Mouse (Mus musculus): ENCODE measurements at regions not wholly inside any gene's neighbourhood (a gene's known extent, or its start where the extent isn't known, plus 50 kb on each side); places are given as distances from the start of the nearest gene placed in this dataset.
A peak's percentile ranks its signal among the peaks of the same experiment; 100 is the strongest.

DNA sequence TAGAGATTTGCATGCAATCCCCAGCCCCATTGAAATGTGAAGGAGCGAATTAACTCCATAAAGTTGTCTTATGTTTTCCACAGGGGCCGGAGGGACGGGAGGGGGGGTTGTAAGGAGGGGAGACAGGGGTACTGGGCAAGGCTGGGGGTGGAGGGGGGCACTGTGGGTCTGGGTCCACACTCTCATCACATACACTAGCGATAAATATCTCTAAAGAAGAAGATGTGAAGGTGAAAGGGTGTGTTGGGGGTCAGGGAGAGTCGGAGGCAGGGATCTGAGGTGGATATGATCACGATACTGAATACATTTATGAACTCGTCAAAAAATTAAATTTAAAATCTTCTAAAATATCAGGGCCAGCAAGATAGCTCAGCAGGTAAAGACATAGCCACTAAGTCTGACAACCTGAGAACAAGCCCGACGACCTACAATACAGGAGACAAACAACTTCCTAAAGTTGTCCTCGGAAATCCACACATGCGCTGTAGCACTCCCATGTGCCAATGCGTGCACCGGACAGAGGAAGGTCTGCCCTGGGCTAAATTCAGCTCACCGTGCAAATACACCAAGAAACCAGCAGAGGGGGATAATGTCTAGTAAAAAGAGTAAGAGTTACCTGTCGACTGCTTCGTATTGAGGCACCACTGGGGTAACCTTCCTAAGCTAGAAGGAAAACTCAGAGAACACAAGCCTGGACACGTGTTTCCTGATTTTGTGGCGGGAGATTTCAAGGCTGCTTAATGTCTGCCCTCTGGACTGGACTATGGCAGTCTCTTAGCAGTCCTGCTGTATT is 85.6 kb upstream of the Nt5e start (continued):
- TF ChIP-seq ZNF384 (IDR thresholded peaks at IDR 0.05; ENCODE audit: low read depth, low read length) (no peak; the same call in 1 of the 2 replicates), POLR2A (IDR thresholded peaks at IDR 0.05; ENCODE audit: low read depth, low read length) (peak; percentile 71), KAT2A (IDR thresholded peaks at IDR 0.05; ENCODE audit: insufficient replicate concordance, low read length) (no peak), ZMIZ1 (IDR thresholded peaks at IDR 0.05; ENCODE audit: low read depth, low read length) (peak; percentile 69; the same call in 1 of the 2 replicates), JUN (IDR thresholded peaks at IDR 0.05; ENCODE audit: insufficient read depth, low read depth, low read length) (no peak), TCF12 (IDR thresholded peaks at IDR 0.05; ENCODE audit: low read depth, low read length) (peak; percentile 60; the same call in 1 of the 2 replicates), E2F4 (IDR thresholded peaks at IDR 0.05; ENCODE audit: insufficient replicate concordance, low read depth, low read length) (peak; percentile 86; the same call in 1 of the 2 replicates), MYC (IDR thresholded peaks at IDR 0.05; ENCODE audit: low read depth, low read length) (peak; percentile 95), CHD2 (IDR thresholded peaks at IDR 0.05; ENCODE audit: low read length) (no peak), SIN3A (IDR thresholded peaks at IDR 0.05; ENCODE audit: low read length) (peak; percentile 84), USF1 (IDR thresholded peaks at IDR 0.05; ENCODE audit: low read depth, low read length) (peak; percentile 18; the same call in 1 of the 2 replicates), MAX (IDR thresholded peaks at IDR 0.05; ENCODE audit: low read length) (peak; percentile 95), MEF2A (IDR thresholded peaks at IDR 0.05; ENCODE audit: borderline replicate concordance, low read depth, low read length) (peak; percentile 73; the same call in 1 of the 2 replicates), NELFE (IDR thresholded peaks at IDR 0.05; ENCODE audit: low read depth, low read length) (peak; percentile 82), NRF1 (IDR thresholded peaks at IDR 0.05; ENCODE audit: low read depth, low read length) (peak; percentile 81), ETS1 (conservative IDR thresholded peaks at IDR 0.05; ENCODE audit: low read depth, low read length) (0 out of 2 replicates have a peak, but pooled peaks have one; percentile 19), BHLHE40 (IDR thresholded peaks at IDR 0.05; ENCODE audit: low read depth, low read length) (peak; percentile 75), USF2 (conservative IDR thresholded peaks at IDR 0.05; ENCODE audit: low read depth, low read length) (peak; percentile 7; the same call in 1 of the 2 replicates), ZKSCAN1 (IDR thresholded peaks at IDR 0.05; ENCODE audit: borderline replicate concordance, low read depth, low read length) (no peak), RCOR1 (conservative IDR thresholded peaks at IDR 0.05; ENCODE audit: low read depth, low read length) (no peak), CHD1 (IDR thresholded peaks at IDR 0.05; ENCODE audit: low read depth, low read length) (0 out of 2 replicates have a peak, but pooled peaks have one; percentile 54)

- H3K27ac ChIP-seq (ENCODE audit: insufficient read depth, low read depth) = no peak overlapping the region
- no peak overlapping the region for H3K4me3 ChIP-seq (replicated peaks in 1 of 3; ENCODE audit: low read depth in 2 of 3, low read length in 2 of 3, poor library complexity in 1 of 3)
- no peak for DNase-seq (ENCODE audit: extremely low read depth)
- H3K9me3 ChIP-seq (replicated peaks; ENCODE audit: low read length) = no peaks in the 10 kb centered on the region
- no peaks in the 10 kb centered on the region for H3K36me3 ChIP-seq (replicated peaks in 1 of 2; ENCODE audit: control insufficient read depth in 1 of 2, insufficient read depth in 1 of 2, low read length in 1 of 2)
- H3K4me1 ChIP-seq (ENCODE audit: control insufficient read depth in 1 of 2, insufficient read depth in 2 of 2) = peaks cover 7 to 15% of the 10 kb centered on the region in 2 experiments
- H3K79me2 ChIP-seq (replicated peaks; ENCODE audit: control insufficient read depth, extremely low read depth, insufficient read depth, poor library complexity, severe bottlenecking) = no peaks in the 10 kb centered on the region
- H3K4me2 ChIP-seq (ENCODE audit: insufficient read depth, low read depth, poor library complexity, severe bottlenecking) = no peak overlapping the region
- no peak overlapping the region for H3K9ac ChIP-seq (ENCODE audit: insufficient read depth, low read depth)
- in situ Hi-C loops (cut with MboI; ENCODE audit: low pct_ligation_motif_present, low pct_unique_long_range_greater_than_20kb, low sequenced_read_pairs) = loop anchor here (10.0 kb wide), 3 partner anchors 122 to 302 kb away; partner anchors contain the start of genes Gm20537 and Zfp949
- dilution Hi-C loops (cut with MboI; ENCODE audit: extremely low pct_ligation_motif_present, extremely low pct_unique_long_range_greater_than_20kb, low sequenced_read_pairs) = no loop called here
- H3K27me3 ChIP-seq (replicated peaks) = no peaks in the 10 kb centered on the region
- no peak for TF ChIP-seq ZMIZ1 (IDR thresholded peaks at IDR 0.05; ENCODE audit: low read depth, low read length)
- TF ChIP-seq EP300 (IDR thresholded peaks at IDR 0.05; ENCODE audit: low read length) = no peak
- no peak for TF ChIP-seq MAX (IDR thresholded peaks at IDR 0.05; ENCODE audit: low read length)
- no peak for TF ChIP-seq HCFC1 (IDR thresholded peaks at IDR 0.05; ENCODE audit: low read depth, low read length)
- no peak for TF ChIP-seq KAT2A (IDR thresholded peaks at IDR 0.05; ENCODE audit: insufficient replicate concordance, low read length)
- TF ChIP-seq ETS1 (conservative IDR thresholded peaks at IDR 0.05; ENCODE audit: low read depth, low read length) = no peak
- TF ChIP-seq MXI1 (IDR thresholded peaks at IDR 0.05; ENCODE audit: low read depth, low read length) = no peak
- no peak for TF ChIP-seq IRF4 (IDR thresholded peaks at IDR 0.05; ENCODE audit: low read depth, low read length)
These were observed 84.5 kb upstream of the Nt5e start for GRCm38 (mm10) chr9:88242530-88242929.
